Mouse (Mus musculus) C2C12 (cell line): Measurements from ENCODE around the gene Prss53.

Source experiments
- CTCF ChIP-seq: IDR thresholded peaks from one replicate; pipeline ENCODE4 v1.5.1; 2011; ENCODE audit not compliant: control insufficient read depth, insufficient read depth, insufficient read length
- MYOD1 ChIP-seq: IDR thresholded peaks from one replicate; pipeline ENCODE4 v1.6.1; 2011; ENCODE audit warnings: low read depth; ENCODE audit not compliant: control insufficient read depth, insufficient read length

GRCm38 (mm10) chr7:127899997-127900396, 9.2 kb upstream of the Prss53 start:
- TF ChIP-seq MYOD1 (no peak), CTCF (no peak)
